Mouse (Mus musculus): ENCODE data around the gene Cmah.
A peak's percentile ranks its signal among the peaks of the same experiment; 100 is the strongest.

Cmah gene

GRCm38 (mm10) chr13:24416409-24416808 lies 89.2 kb downstream of the Cmah start:
- peak; percentile 43 for DNase-seq (ENCODE audit: low read depth, low spot score)

GRCm38 (mm10) chr13:24418024-24418423 lies 90.8 kb downstream of the Cmah start:
- no peak for DNase-seq (ENCODE audit: low read depth, low spot score)

- DNase-seq (ENCODE audit: low read depth, low spot score), result no peak
These were observed 91.6 kb downstream of the Cmah start for GRCm38 (mm10) chr13:24418814-24419213.

GRCm38 (mm10) chr13:24419560-24420250 lies 92.5 kb downstream of the Cmah start:
- no peak for DNase-seq (ENCODE audit: low read depth, low spot score)

GRCm38 (mm10) chr13:24421987-24422386 lies 94.8 kb downstream of the Cmah start:
- no peak for DNase-seq (ENCODE audit: low read depth, low spot score)

GRCm38 (mm10) chr13:24430215-24430614 lies 103.0 kb downstream of the Cmah start:
- no peak for DNase-seq (ENCODE audit: low read depth, low spot score)

- DNase-seq (ENCODE audit: low read depth, low spot score), result no peak
These were observed 104.4 kb downstream of the Cmah start for GRCm38 (mm10) chr13:24431593-24431992.

- DNase-seq (ENCODE audit: low read depth, low spot score), result peak; percentile 16
These were observed 115.1 kb downstream of the Cmah start for GRCm38 (mm10) chr13:24442272-24442671.

- no peak for DNase-seq (ENCODE audit: low read depth, low spot score)
These were observed 116.7 kb downstream of the Cmah start for GRCm38 (mm10) chr13:24443763-24444347.

GRCm38 (mm10) chr13:24444709-24445108 lies 117.5 kb downstream of the Cmah start:
- no peak for DNase-seq (ENCODE audit: low read depth, low spot score)

- DNase-seq (ENCODE audit: low read depth, low spot score), result no peak
These were observed 118.0 kb downstream of the Cmah start for GRCm38 (mm10) chr13:24445166-24445565.

GRCm38 (mm10) chr13:24446081-24446480 lies 118.9 kb downstream of the Cmah start:
- no peak for DNase-seq (ENCODE audit: low read depth, low spot score)

- no peak for DNase-seq (ENCODE audit: low read depth, low spot score)
These were observed 119.8 kb downstream of the Cmah start for GRCm38 (mm10) chr13:24447043-24447442.

GRCm38 (mm10) chr13:24448578-24448977 lies 121.4 kb downstream of the Cmah start:
- no peak for DNase-seq (ENCODE audit: low read depth, low spot score)

GRCm38 (mm10) chr13:24451455-24451854 lies 124.3 kb downstream of the Cmah start:
- DNase-seq (ENCODE audit: low read depth, low spot score), result no peak

GRCm38 (mm10) chr13:24453737-24454136 lies 126.5 kb downstream of the Cmah start:
- DNase-seq (ENCODE audit: low read depth, low spot score), result no peak

- no peak for DNase-seq (ENCODE audit: low read depth, low spot score)
These were observed 129.2 kb downstream of the Cmah start for GRCm38 (mm10) chr13:24456385-24456784.

GRCm38 (mm10) chr13:24460517-24460916 lies 133.3 kb downstream of the Cmah start:
- DNase-seq (ENCODE audit: low read depth, low spot score), result no peak

GRCm38 (mm10) chr13:24463767-24464166 lies 136.6 kb downstream of the Cmah start:
- no peak for DNase-seq (ENCODE audit: low read depth, low spot score)

GRCm38 (mm10) chr13:24466027-24466426 lies 138.8 kb downstream of the Cmah start:
- DNase-seq (ENCODE audit: low read depth, low spot score), result no peak

- DNase-seq (ENCODE audit: low read depth, low spot score), result no peak
These were observed 140.6 kb downstream of the Cmah start for GRCm38 (mm10) chr13:24467806-24468205.

GRCm38 (mm10) chr13:24477564-24477963 lies 150.4 kb downstream of the Cmah start:
- no peak for DNase-seq (ENCODE audit: low read depth, low spot score)

- DNase-seq (ENCODE audit: low read depth, low spot score), result no peak
These were observed 152.3 kb downstream of the Cmah start for GRCm38 (mm10) chr13:24479516-24479915.
